Mouse (Mus musculus) gastrocnemius, adult 2 months (tissue): ENCODE data around the gene Krcc1. TPM values are rescaled to one million over a fixed set of nuclear protein-coding genes. Genes with fewer than 3 reads are reported as not detected.
"Not testable (repeated sequence)": the region's sequence is repeated elsewhere in the genome, so short reads cannot be mapped to it uniquely, and the experiment has no call there.

ENCODE experiments used
- DNase-seq: peaks from one replicate; pipeline ENCODE4 v3.0.0; 2022
- H3K27ac ChIP-seq: fragments of 200-600 bp; 2 replicates; pipeline ENCODE4 v1.8.1; 2022; ENCODE audit warnings: mild to moderate bottlenecking
- H3K4me3 ChIP-seq: fragments of 200-600 bp; 2 replicates; pipeline ENCODE4 v1.8.1; 2022; ENCODE audit warnings: mild to moderate bottlenecking, moderate library complexity
- CTCF ChIP-seq: fragments of 200-600 bp; IDR thresholded peaks from 2 replicates; pipeline ENCODE4 v1.8.1; 2022; ENCODE audit warnings: antibody characterized with exemption, mild to moderate bottlenecking, moderate library complexity
- intact Hi-C: fragments of 180-260 bp; cut with DNase I; formaldehyde crosslinking; loops from one replicate; pipeline ENCODE4 v1.15.1; 2025
- total RNA-seq, 2 experiments: library from RNA; stranded (reverse); gene quantifications; 2 replicates each; pipeline ENCODE4 v1.2.3; 2021

Gene Krcc1
- total RNA-seq, 2 experiments from 2014 or later: 23.7 to 33.6 TPM

- Histone ChIP-seq H3K27ac (no peak overlapping the region), H3K4me3 (no peak overlapping the region)
- no peak for DNase-seq
- intact Hi-C loops: loop anchor here (5.0 kb wide), 1 partner anchor 154 kb away; no protein-coding TSS in a partner anchor
- peak; percentile 49 for TF ChIP-seq CTCF
Observed at GRCm38 (mm10) chr6:71243258-71243657, 28.2 kb upstream of the Krcc1 start.

DNA sequence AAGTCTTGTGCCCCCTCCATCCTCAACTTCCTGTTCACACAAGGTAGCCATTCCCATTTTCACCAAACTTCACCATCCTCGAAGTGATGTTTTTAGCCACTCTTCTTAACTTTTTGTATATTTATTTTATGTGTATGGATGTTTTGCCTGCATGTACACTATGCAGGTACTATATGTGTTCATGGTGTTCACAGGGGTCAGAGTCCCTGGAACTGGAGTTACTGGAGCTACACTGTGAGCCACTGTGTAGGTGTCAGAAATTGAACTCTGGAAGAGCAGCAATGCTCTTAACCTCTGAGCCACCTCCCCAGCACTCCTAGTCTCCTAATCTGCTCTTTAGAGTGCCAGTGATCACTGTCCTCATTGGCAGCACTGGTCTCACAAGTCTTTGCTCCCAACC, 23.1 kb upstream of the Krcc1 start:
- H3K4me3 ChIP-seq: no peak overlapping the region
- peak overlapping the region; percentile 48; the same call in 1 of the 2 replicates for H3K27ac ChIP-seq
- intact Hi-C loops: no loop called here
- TF ChIP-seq CTCF: no peak
- DNase-seq: no peak

- TF ChIP-seq CTCF: no peak
- intact Hi-C loops: no loop called here
- H3K4me3 ChIP-seq: no peak overlapping the region
- DNase-seq: no peak
- peak overlapping the region; percentile 59 for H3K27ac ChIP-seq
Observed at GRCm38 (mm10) chr6:71249615-71250014, 21.9 kb upstream of the Krcc1 start.

DNA sequence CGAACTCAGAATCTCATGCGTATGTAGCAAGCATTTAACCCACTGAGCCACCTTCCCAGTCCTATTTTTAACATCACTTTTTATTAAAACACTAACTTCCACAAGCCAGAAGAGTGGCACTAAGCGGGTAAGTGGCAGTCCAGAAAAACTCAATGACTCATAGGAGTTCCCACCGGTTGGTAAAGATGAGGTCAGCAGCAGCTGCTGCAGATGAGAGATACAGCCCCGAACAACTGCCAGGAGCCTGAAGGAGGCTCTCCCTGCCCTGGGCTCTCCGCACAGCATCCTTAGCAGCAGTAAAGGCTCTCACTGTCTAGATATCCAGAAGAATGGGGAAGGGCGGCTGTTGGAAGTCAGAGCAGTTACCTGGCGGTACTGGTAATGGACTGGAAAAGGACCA, 20.5 kb upstream of the Krcc1 start:
- H3K4me3 ChIP-seq: 0 out of 2 replicates have a peak overlapping the region, but pooled peaks have one; percentile 5
- intact Hi-C loops: no loop called here
- DNase-seq: no peak
- no peak for TF ChIP-seq CTCF
- H3K27ac ChIP-seq: peak overlapping the region; percentile 35; the same call in 1 of the 2 replicates

DNA sequence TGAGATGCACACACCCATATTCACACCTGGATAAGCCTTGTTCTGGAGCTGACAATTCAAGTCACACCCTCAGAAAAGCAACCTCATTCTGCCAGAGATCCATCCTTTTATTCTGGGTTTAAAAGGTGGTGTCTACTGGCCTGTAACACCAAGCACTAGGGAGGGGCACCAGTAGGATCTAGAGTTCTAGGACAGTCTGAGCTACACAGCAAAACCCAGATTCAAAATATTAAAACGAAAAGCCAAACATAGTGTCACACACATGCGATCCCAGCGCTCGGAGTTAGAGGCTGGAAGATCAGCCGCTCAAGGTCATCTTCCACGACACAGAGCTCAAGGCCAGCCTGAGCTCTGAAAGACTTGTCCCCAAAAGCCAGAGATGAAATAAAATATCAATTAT, 17.0 kb upstream of the Krcc1 start:
- TF ChIP-seq CTCF: no peak
- intact Hi-C loops: no loop called here
- DNase-seq: no peak
- Histone ChIP-seq H3K27ac (no peak overlapping the region), H3K4me3 (no peak overlapping the region)

- DNase-seq: no peak
- no peak overlapping the region for H3K4me3 ChIP-seq
- intact Hi-C loops: no loop called here
- TF ChIP-seq CTCF: no peak
- H3K27ac ChIP-seq: no peak overlapping the region
Observed at GRCm38 (mm10) chr6:71256166-71256565, 15.3 kb upstream of the Krcc1 start.

DNA sequence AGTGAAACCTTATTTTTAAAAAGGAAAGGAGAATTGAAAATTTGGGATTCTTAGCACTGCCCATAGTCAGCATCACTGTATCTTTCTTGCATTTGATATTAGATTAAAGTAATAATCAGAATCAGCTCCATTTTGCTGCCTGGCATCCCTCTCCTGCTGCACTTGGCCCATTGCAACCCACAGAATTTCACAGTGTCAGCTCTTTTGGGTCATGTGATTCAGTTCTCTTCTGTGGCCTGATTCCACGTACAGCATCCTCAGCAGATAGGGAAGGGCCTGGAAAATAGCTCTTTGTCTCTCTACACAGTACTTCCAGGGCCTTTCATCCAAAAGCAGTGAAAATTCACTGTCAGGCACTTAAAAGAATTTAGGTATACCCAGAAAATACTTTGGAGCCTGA, 14.1 kb upstream of the Krcc1 start:
- DNase-seq: no peak
- Histone ChIP-seq H3K27ac (no peak overlapping the region), H3K4me3 (no peak overlapping the region; the same call in 1 of the 2 replicates)
- TF ChIP-seq CTCF: no peak
- intact Hi-C loops: no loop called here

GRCm38 (mm10) chr6:71258562-71258961, 12.9 kb upstream of the Krcc1 start:
- peak overlapping the region; percentile 80 for H3K4me3 ChIP-seq
- DNase-seq: no peak
- intact Hi-C loops: no loop called here
- TF ChIP-seq CTCF: no peak
- peak overlapping the region; percentile 97 for H3K27ac ChIP-seq

DNA sequence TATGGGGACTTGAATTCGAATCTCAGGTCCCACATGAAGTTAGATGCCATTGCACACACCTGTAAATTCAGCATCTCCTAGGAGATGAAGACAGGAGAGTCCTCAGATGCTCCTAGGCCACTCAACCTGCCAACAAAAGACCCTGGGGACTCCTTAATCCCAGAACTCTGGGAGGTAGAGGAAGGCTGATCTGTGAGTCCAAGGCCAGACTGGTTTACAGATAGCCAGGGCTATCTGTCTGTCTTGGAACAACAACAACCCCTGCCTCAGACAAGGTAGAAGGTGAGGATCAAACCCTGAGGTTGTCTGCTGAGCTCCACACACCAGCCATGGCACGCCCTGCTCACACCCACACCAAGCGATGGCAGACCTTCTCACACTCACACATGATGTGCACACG, 12.3 kb upstream of the Krcc1 start:
- peak overlapping the region; percentile 97 for H3K27ac ChIP-seq
- intact Hi-C loops: no loop called here
- TF ChIP-seq CTCF: no peak

DNA sequence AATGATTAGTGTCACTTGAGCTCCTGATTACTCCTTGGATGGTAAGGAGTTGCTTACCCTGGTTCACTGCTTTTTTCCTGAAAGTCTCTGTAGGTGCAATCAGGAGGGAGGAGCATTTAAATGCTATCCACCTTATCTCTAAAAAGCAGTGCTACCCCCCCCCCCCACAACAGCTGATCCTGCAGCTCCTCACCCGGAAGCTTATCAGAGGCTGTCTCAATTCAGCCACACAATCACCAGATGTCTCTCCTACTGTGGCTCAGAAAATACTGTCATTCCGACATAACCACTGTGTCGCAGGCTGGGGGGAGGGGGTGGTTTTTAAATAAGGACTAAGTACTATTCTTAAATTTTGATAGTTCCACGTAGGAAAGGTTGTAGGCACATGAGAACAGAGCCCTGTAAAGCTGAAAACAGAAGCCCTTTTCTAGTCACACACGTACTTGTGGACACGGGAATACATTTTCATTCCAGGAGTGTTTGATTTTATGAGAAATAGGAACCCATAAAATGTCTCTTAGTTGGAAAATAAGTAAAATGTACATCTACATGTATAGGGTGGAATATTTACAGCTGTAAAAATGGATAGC, 11.3 kb upstream of the Krcc1 start:
- peak overlapping the region; percentile 80 for H3K4me3 ChIP-seq

More for the DNA sequence above, 12.3 kb upstream of the Krcc1 start:
- no peak for DNase-seq
- peak overlapping the region; percentile 80 for H3K4me3 ChIP-seq

GRCm38 (mm10) chr6:71261060-71261459, 10.4 kb upstream of the Krcc1 start:
- no peak for DNase-seq
- Histone ChIP-seq H3K27ac (peak overlapping the region; percentile 97), H3K4me3 (peak overlapping the region; percentile 80)
- intact Hi-C loops: no loop called here
- no peak for TF ChIP-seq CTCF

More for the DNA sequence above, 11.3 kb upstream of the Krcc1 start:
- no peak for TF ChIP-seq CTCF
- DNase-seq: no peak
- intact Hi-C loops: no loop called here
- H3K27ac ChIP-seq: peak overlapping the region; percentile 97

DNA sequence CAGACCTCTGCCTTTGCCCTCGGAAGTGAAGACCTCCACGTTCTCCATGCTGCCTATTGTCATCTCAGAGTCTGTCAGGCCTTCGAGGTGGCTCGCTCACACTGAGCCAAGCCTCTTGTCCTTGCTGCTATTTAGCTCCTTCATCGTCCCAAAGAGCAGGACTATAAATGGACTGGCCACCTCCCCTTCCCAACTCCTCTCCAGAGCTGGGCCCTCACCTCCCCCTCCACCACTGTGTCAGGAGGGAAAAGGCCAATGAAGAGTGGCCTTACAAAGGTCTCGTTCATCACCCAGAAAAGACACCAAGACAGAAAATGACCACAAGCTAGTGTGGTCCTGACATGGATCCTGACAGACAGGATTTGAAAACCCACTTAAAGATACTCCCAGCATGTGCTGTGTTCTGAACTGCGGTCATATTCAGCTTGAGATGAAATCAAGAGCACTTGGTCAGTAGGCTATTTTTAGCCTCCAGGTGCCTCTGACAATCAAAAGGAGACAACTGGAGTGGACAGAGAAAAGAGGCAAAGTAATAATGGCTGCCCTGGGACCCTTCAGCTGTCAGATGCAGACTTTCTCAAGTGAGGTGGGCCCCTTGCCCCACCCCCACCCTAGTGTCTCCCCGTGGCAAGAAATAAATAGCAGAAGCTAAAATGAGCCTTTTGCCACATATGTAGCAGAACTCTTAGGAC, 9.2 kb upstream of the Krcc1 start:
- peak; percentile 71 for DNase-seq
- intact Hi-C loops: no loop called here
- H3K4me3 ChIP-seq: peak overlapping the region; percentile 80
- TF ChIP-seq CTCF: no peak
- peak overlapping the region; percentile 97 for H3K27ac ChIP-seq

DNA sequence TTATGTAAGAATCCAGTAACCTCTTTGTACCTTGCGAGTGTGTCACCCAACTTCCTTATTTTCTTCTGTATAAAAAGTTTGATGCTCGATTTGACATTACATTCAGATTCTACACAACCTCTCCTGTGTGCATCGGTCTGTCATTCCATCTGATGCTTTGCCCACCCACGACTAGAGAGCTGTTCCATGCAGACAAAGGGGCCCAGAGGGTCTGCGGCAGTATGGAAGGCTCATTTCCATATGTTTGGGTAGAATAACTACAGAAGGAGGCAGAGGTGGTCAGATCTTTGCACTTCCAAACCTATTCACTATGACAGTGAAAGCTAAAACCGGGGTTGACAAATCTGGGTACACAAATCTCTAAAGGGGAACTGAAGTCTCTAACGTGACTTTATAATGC, 3.9 kb upstream of the Krcc1 start:
- intact Hi-C loops, DNase-seq, H3K4me3 ChIP-seq: not testable (repeated sequence)
- H3K27ac ChIP-seq: peak overlapping the region; percentile 99
